Mouse (Mus musculus) ES-Bruce4 (cell line): ENCODE measurements at regions not wholly inside any gene's neighbourhood (a gene's known extent, or its start where the extent isn't known, plus 50 kb on each side); places are given as distances from the start of the nearest gene placed in this dataset.

Source experiments
- CTCF ChIP-seq: IDR thresholded peaks from one replicate; pipeline ENCODE4 v1.8.1; 2011; ENCODE audit warnings: low read depth, low read length
- EP300 ChIP-seq: IDR thresholded peaks from 2 replicates; pipeline ENCODE4 v1.6.1; 2011; ENCODE audit warnings: low read depth, low read length; ENCODE audit not compliant: insufficient read depth

- TF ChIP-seq EP300, result no peak
- TF ChIP-seq CTCF, result no peak
These were observed 419.1 kb downstream of the Btbd3 start for GRCm38 (mm10) chr2:138675229-138676065.
